Mouse (Mus musculus) MEL (cell line): ENCODE data around the gene Gnai2. TPM values are rescaled to one million over a fixed set of nuclear protein-coding genes. Genes with fewer than 3 reads are reported as not detected.

Experiments
- DNase-seq: peaks from one replicate; pipeline ENCODE4 v3.0.0; 2011; ENCODE audit warnings: low read depth, low spot score
- H3K27ac ChIP-seq: 2 replicates; pipeline ENCODE4 v1.5.1; 2012; ENCODE audit warnings: low read depth, mild to moderate bottlenecking, control low read depth, low read length, moderate library complexity; ENCODE audit not compliant: control insufficient read depth
- H3K27me3 ChIP-seq, 2 experiments: fragments of 150-350 bp in 1 of 2; sonication (generic) in 1 of 2; 2 replicates each; pipeline ENCODE4 v1.6.1; 2012; ENCODE audit warnings: low read length in 2 of 2, mild to moderate bottlenecking in 2 of 2, improper control_type of control experiment in 1 of 2, moderate library complexity in 1 of 2; ENCODE audit not compliant: insufficient read depth in 2 of 2, control insufficient read depth in 1 of 2
- H3K36me3 ChIP-seq, 2 experiments: 2 replicates each; pipeline ENCODE4 v1.6.1; 2012 to 2014; ENCODE audit warnings: low read length in 2 of 2, improper control_type of control experiment in 1 of 2, inconsistent platforms in 1 of 2, mild to moderate bottlenecking in 1 of 2; ENCODE audit not compliant: insufficient read depth in 2 of 2, control insufficient read depth in 1 of 2
- H3K4me1 ChIP-seq, 2 experiments: fragments of 150-350 bp in 1 of 2; sonication (generic) in 1 of 2; 2 replicates each; pipeline ENCODE4 v1.6.1; 2012; ENCODE audit warnings: low read length in 2 of 2, improper control_type of control experiment in 1 of 2, mild to moderate bottlenecking in 1 of 2; ENCODE audit not compliant: insufficient read depth in 2 of 2, control insufficient read depth in 1 of 2
- H3K4me3 ChIP-seq, 2 experiments: fragments of 150-350 bp in 1 of 2; sonication (generic) in 1 of 2; 2 replicates each; pipeline ENCODE4 v1.5.1; 2012; ENCODE audit warnings: low read depth in 2 of 2, low read length in 2 of 2, mild to moderate bottlenecking in 2 of 2, moderate library complexity in 2 of 2, control low read depth in 1 of 2, improper control_type of control experiment in 1 of 2; ENCODE audit not compliant: control insufficient read depth in 1 of 2, insufficient read depth in 1 of 2
- H3K79me2 ChIP-seq: 2 replicates; pipeline ENCODE4 v1.6.1; 2012; ENCODE audit warnings: mild to moderate bottlenecking, low read length, moderate library complexity; ENCODE audit not compliant: control insufficient read depth, poor library complexity, insufficient read depth
- H3K9ac ChIP-seq: 2 replicates; pipeline ENCODE4 v1.6.1; 2012; ENCODE audit warnings: low read depth, mild to moderate bottlenecking, control low read depth, low read length, moderate library complexity; ENCODE audit not compliant: control insufficient read depth, poor library complexity, severe bottlenecking
- H3K9me3 ChIP-seq: fragments of 150-350 bp; sonication (generic); replicated peaks from 2 replicates; pipeline ENCODE4 v1.6.1; 2012; ENCODE audit warnings: mild to moderate bottlenecking, low read length, improper control_type of control experiment, moderate library complexity; ENCODE audit not compliant: insufficient read depth
- CTCF ChIP-seq, 3 experiments: IDR thresholded peaks in 2 of 3; conservative IDR thresholded peaks in 1 of 3; 2 replicates each; pipeline ENCODE4 v1.5.1; 2011 to 2012; ENCODE audit warnings: low read length in 3 of 3, low read depth in 2 of 3, mild to moderate bottlenecking in 2 of 3, improper control_type of control experiment in 1 of 3, inconsistent platforms in 1 of 3, mixed read lengths in 1 of 3, moderate library complexity in 1 of 3; ENCODE audit not compliant: control insufficient read depth in 1 of 3, insufficient read depth in 1 of 3, poor library complexity in 1 of 3, severe bottlenecking in 1 of 3
- ELF1 ChIP-seq: IDR thresholded peaks from 2 replicates; pipeline ENCODE4 v1.6.1; 2014; ENCODE audit warnings: low read depth, mild to moderate bottlenecking, inconsistent platforms, low read length, improper control_type of control experiment, moderate library complexity
- EP300 ChIP-seq, 2 experiments: IDR thresholded peaks; 2 replicates each; pipeline ENCODE4 v1.6.1; 2011; ENCODE audit warnings: improper control_type of control experiment in 2 of 2, low read length in 2 of 2, low read depth in 1 of 2, mild to moderate bottlenecking in 1 of 2
- ETS1 ChIP-seq: IDR thresholded peaks from 2 replicates; pipeline ENCODE4 v1.6.1; 2012; ENCODE audit warnings: low read depth, mild to moderate bottlenecking, inconsistent platforms, low read length, improper control_type of control experiment, moderate library complexity
- HCFC1 ChIP-seq: IDR thresholded peaks from 2 replicates; pipeline ENCODE4 v1.6.1; 2012; ENCODE audit warnings: low read depth, mild to moderate bottlenecking, inconsistent platforms, low read length, improper control_type of control experiment, moderate library complexity
- MAZ ChIP-seq: IDR thresholded peaks from 2 replicates; pipeline ENCODE4 v1.6.1; 2012; ENCODE audit warnings: low read depth, mild to moderate bottlenecking, inconsistent platforms, low read length, improper control_type of control experiment
- MYB ChIP-seq: IDR thresholded peaks from 2 replicates; pipeline ENCODE4 v1.6.1; 2011; ENCODE audit warnings: mild to moderate bottlenecking, low read depth, low read length, improper control_type of control experiment
- MYC ChIP-seq: IDR thresholded peaks from 2 replicates; pipeline ENCODE4 v1.6.1; 2011; ENCODE audit warnings: low read depth, mild to moderate bottlenecking, low read length, improper control_type of control experiment, moderate library complexity
- NRF1 ChIP-seq: IDR thresholded peaks from 2 replicates; pipeline ENCODE4 v1.6.1; 2014; ENCODE audit warnings: low read depth, mild to moderate bottlenecking, inconsistent platforms, low read length, improper control_type of control experiment, moderate library complexity; ENCODE audit not compliant: poor library complexity, insufficient read depth, severe bottlenecking
- POLR2A ChIP-seq, 2 experiments: IDR thresholded peaks; 2 replicates each; pipeline ENCODE4 v1.6.1; 2011 to 2012; ENCODE audit warnings: low read length in 2 of 2, mild to moderate bottlenecking in 2 of 2, control low read depth in 1 of 2, improper control_type of control experiment in 1 of 2, low read depth in 1 of 2, moderate library complexity in 1 of 2; ENCODE audit not compliant: control insufficient read depth in 1 of 2, insufficient read depth in 1 of 2, poor library complexity in 1 of 2
- POLR2AphosphoS2 ChIP-seq: IDR thresholded peaks from 2 replicates; pipeline ENCODE4 v1.6.1; 2011; ENCODE audit warnings: low read length, improper control_type of control experiment
- RAD21 ChIP-seq: IDR thresholded peaks from 2 replicates; pipeline ENCODE4 v1.6.1; 2011; ENCODE audit warnings: mild to moderate bottlenecking, low read depth, low read length, improper control_type of control experiment
- SIN3A ChIP-seq: IDR thresholded peaks from 2 replicates; pipeline ENCODE4 v1.6.1; 2012; ENCODE audit warnings: low read length, improper control_type of control experiment, inconsistent platforms
- SMC3 ChIP-seq: IDR thresholded peaks from 2 replicates; pipeline ENCODE4 v1.6.1; 2011; ENCODE audit warnings: low read depth, low read length, improper control_type of control experiment
- TBP ChIP-seq: IDR thresholded peaks from 2 replicates; pipeline ENCODE4 v1.8.0; 2011; ENCODE audit warnings: low read depth, low read length, improper control_type of control experiment
- UBTF ChIP-seq: IDR thresholded peaks from 2 replicates; pipeline ENCODE4 v1.6.1; 2012; ENCODE audit warnings: low read depth, mild to moderate bottlenecking, inconsistent platforms, low read length, improper control_type of control experiment, moderate library complexity, borderline replicate concordance; ENCODE audit not compliant: insufficient read depth
- ZKSCAN1 ChIP-seq: IDR thresholded peaks from 2 replicates; pipeline ENCODE4 v1.6.1; 2012; ENCODE audit warnings: low read depth, mild to moderate bottlenecking, inconsistent platforms, low read length, improper control_type of control experiment, moderate library complexity
- ZMIZ1 ChIP-seq: IDR thresholded peaks from 2 replicates; pipeline ENCODE4 v1.6.1; 2012; ENCODE audit warnings: low read depth, mild to moderate bottlenecking, inconsistent platforms, low read length, improper control_type of control experiment, moderate library complexity
- polyA plus RNA-seq, 2 experiments: library from polyadenylated mRNA; stranded (reverse) in 1 of 2; unstranded in 1 of 2; fragments of >175 nt in 1 of 2; fragments of >200 nt in 1 of 2; gene quantifications; 2 replicates each; pipeline versions ENCODE4 v1.2.1 to v1.2.4; 2012; ENCODE audit warnings: low replicate concordance in 2 of 2, low read depth in 1 of 2; ENCODE audit not compliant: insufficient read length in 2 of 2, insufficient read depth in 1 of 2, missing spikeins in 1 of 2
- total RNA-seq: library from RNA; depleted of rRNA; stranded (reverse); fragments of 300-350 nt; gene quantifications from 2 replicates; pipeline ENCODE4 v1.2.3, GENCODE M21; 2012

Gnai2 gene
- total and polyA plus RNA-seq, 3 experiments: 129 to 335 (median 137) TPM

- Histone ChIP-seq H3K27ac (no peak overlapping the region), H3K4me3 (no peak overlapping the region), H3K36me3 (peaks cover 0 to 7% of the 10 kb centered on the region in 2 experiments; a peak in 3 of 4 replicates)
- DNase-seq: no peak
- TF ChIP-seq ETS1 (no peak), ZKSCAN1 (no peak), SMC3 (no peak), SIN3A (no peak), TBP (no peak), MAZ (no peak), UBTF (no peak), HCFC1 (no peak), EP300 (IDR thresholded peaks at IDR 0.05; ENCODE audit: low read depth in 1 of 2, low read length in 2 of 2) (no peak), ZMIZ1 (no peak), RAD21 (no peak), MYC (no peak), ELF1 (no peak), MYB (no peak)
- TF ChIP-seq, all 39 proteins: peak for 0
- no peak overlapping the region for H3K9ac ChIP-seq
- H3K9me3 ChIP-seq: no peaks in the 10 kb centered on the region
- no peaks in the 10 kb centered on the region for H3K27me3 ChIP-seq
- H3K4me1 ChIP-seq: peaks cover 3 to 15% of the 10 kb centered on the region in 2 experiments; a peak in 3 of 4 replicates
- peaks cover 2% of the 10 kb centered on the region; the same call in 1 of the 2 replicates for H3K79me2 ChIP-seq
Observed at GRCm38 (mm10) chr9:107615035-107615434, 20.1 kb downstream of the Gnai2 start.

GRCm38 (mm10) chr9:107612945-107613569 lies 22.1 kb downstream of the Gnai2 start:
- peak; percentile 61 for DNase-seq
- no peak for TF ChIP-seq NRF1
- TF ChIP-seq CTCF (IDR thresholded peaks at IDR 0.05 in 2 of 3, conservative IDR thresholded peaks at IDR 0.05 in 1 of 3; ENCODE audit: control insufficient read depth in 1 of 3, insufficient read depth in 1 of 3, low read depth in 2 of 3, low read length in 3 of 3, poor library complexity in 1 of 3, severe bottlenecking in 1 of 3): peak in 1 of 3 experiments; percentile 3; a peak in 1 of 6 replicates
- TF ChIP-seq POLR2AphosphoS2: peak; percentile 55; the same call in 1 of the 2 replicates
- TF ChIP-seq POLR2A (IDR thresholded peaks at IDR 0.05; ENCODE audit: control insufficient read depth in 1 of 2, insufficient read depth in 1 of 2, low read depth in 1 of 2, low read length in 2 of 2, poor library complexity in 1 of 2): peak in 1 of 2 experiments; percentile 16; a peak in 1 of 4 replicates
- Histone ChIP-seq H3K79me2 (peaks cover 2% of the 10 kb centered on the region; the same call in 1 of the 2 replicates), H3K4me3 (peak overlapping the region; percentile 52 to 67), H3K27me3 (no peaks in the 10 kb centered on the region), H3K36me3 (peaks cover 0 to 7% of the 10 kb centered on the region in 2 experiments; a peak in 3 of 4 replicates), H3K9ac (peak overlapping the region; percentile 84), H3K27ac (peak overlapping the region; percentile 54), H3K9me3 (no peaks in the 10 kb centered on the region), H3K4me1 (peaks cover 3 to 15% of the 10 kb centered on the region in 2 experiments; a peak in 3 of 4 replicates)
